Mouse (Mus musculus) cerebellum, adult 2 months (tissue): ENCODE measurements at regions not wholly inside any gene's neighbourhood (a gene's known extent, or its start where the extent isn't known, plus 50 kb on each side); places are given as distances from the start of the nearest gene placed in this dataset.

Source experiments
- CTCF ChIP-seq: fragments of 200-500 bp; IDR thresholded peaks from 2 replicates; pipeline ENCODE4 v1.5.1; 2011; ENCODE audit warnings: low read depth, mild to moderate bottlenecking, control low read depth, low read length, moderate library complexity, borderline replicate concordance; ENCODE audit not compliant: insufficient read depth
- POLR2A ChIP-seq: fragments of 200-500 bp; IDR thresholded peaks from 2 replicates; pipeline ENCODE4 v1.6.1; 2011; ENCODE audit warnings: low read length, control low read depth, borderline replicate concordance; ENCODE audit not compliant: insufficient read depth

- TF ChIP-seq POLR2A (no peak), CTCF (no peak)
Observed at GRCm38 (mm10) chr1:92306042-92306441, 110.5 kb upstream of the Hdac4 start.
